Mouse (Mus musculus): ENCODE measurements at regions not wholly inside any gene's neighbourhood (a gene's known extent, or its start where the extent isn't known, plus 50 kb on each side); places are given as distances from the start of the nearest gene placed in this dataset.

DNA sequence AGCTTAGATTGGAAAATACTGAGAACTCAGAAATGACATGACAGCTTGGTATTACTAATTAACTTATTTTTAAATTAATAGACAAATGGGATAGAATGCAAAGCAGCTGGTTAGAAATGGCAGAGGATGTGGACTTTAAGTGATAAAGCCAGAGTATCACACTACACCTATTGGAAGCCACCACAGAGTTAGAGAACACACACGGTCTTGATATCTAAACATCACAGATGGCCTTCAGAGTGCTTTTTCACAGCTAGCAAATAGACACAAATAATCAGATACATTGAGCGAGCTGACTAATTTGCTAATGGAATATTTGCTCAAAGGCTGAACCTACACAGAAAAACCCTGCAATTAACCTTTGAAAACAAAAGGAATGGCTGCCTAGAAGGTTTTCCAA is 272.9 kb downstream of the Hdgfl1 start:
- Histone ChIP-seq H3K27ac (replicated peaks; ENCODE audit: low read depth, low read length) (no peak overlapping the region), H3K36me3 (replicated peaks; ENCODE audit: control insufficient read depth, insufficient read depth, low read depth, low read length) (no peaks in the 10 kb centered on the region), H3K4me1 (ENCODE audit: control insufficient read depth, insufficient read depth, low read length) (no peaks in the 10 kb centered on the region), H3K4me3 (ENCODE audit: low read depth, low read length) (no peak overlapping the region), H3K9ac (replicated peaks; ENCODE audit: low read length) (no peak overlapping the region), H3K4me2 (ENCODE audit: low read depth, low read length) (no peak overlapping the region), H3K9me3 (replicated peaks; ENCODE audit: control insufficient read depth, low read length) (no peaks in the 10 kb centered on the region), H3K27me3 (ENCODE audit: control insufficient read depth, insufficient read depth, low read length) (no peaks in the 10 kb centered on the region)
- ATAC-seq (replicated peaks; ENCODE audit: insufficient number of reproducible peaks, low FRiP score, low TSS enrichment, low read depth): no peak
- DNase-seq (ENCODE audit: low spot score): no peak
- WGBS: 68% methylated on average over 2 of the region's 2 CpGs

DNA sequence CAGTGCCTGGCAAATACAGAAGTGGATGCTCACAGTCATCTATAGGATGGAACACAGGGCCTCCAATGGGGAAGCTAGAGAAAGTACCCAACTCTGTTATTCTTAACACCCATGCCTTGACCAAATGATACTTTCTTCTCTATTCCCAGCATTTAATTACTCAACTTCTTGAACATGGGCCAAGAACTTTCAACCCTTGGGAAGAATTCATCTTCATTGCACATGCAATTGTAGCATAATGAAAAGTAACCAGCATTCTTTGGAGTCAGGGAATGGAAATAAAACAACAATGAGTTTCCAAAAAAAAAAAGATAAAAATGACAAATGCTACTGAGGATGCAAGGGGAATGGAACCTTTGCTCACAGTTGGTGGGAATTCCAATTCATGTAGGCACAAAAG is 274.1 kb downstream of the Hdgfl1 start:
- Histone ChIP-seq H3K4me3 (ENCODE audit: low read depth, low read length) (no peak overlapping the region), H3K9ac (replicated peaks; ENCODE audit: low read length) (no peak overlapping the region), H3K27ac (replicated peaks; ENCODE audit: low read depth, low read length) (no peak overlapping the region), H3K4me1 (ENCODE audit: control insufficient read depth, insufficient read depth, low read length) (no peaks in the 10 kb centered on the region), H3K4me2 (ENCODE audit: low read depth, low read length) (no peak overlapping the region), H3K27me3 (ENCODE audit: control insufficient read depth, insufficient read depth, low read length) (no peaks in the 10 kb centered on the region), H3K36me3 (replicated peaks; ENCODE audit: control insufficient read depth, insufficient read depth, low read depth, low read length) (no peaks in the 10 kb centered on the region), H3K9me3 (replicated peaks; ENCODE audit: control insufficient read depth, low read length) (no peaks in the 10 kb centered on the region)
- ATAC-seq (replicated peaks; ENCODE audit: insufficient number of reproducible peaks, low FRiP score, low TSS enrichment, low read depth) (no peak), DNase-seq (ENCODE audit: low spot score) (no peak)

DNA sequence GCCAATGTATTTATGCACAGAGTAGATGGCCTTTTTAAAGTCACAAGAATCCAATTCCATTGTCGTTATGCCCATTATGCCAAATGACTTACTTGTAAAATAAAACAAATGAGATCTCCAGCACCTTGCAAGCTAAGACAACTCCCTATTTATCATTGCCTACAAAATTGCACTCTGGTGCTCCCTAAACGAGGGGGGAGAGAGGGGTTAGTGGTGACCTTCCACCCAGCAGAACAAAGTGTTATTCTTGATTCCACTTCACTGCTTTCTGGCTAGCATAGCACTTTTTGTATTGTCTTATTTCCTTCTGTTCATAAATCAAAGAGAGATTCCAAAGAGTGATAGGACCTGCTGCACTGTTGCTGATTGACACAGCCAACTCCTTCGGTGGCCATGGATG is 300.6 kb downstream of the Hdgfl1 start:
- Histone ChIP-seq H3K4me2 (ENCODE audit: low read depth, low read length) (no peak overlapping the region), H3K4me3 (ENCODE audit: low read depth, low read length) (no peak overlapping the region), H3K9me3 (replicated peaks; ENCODE audit: control insufficient read depth, low read length) (no peaks in the 10 kb centered on the region), H3K9ac (replicated peaks; ENCODE audit: low read length) (no peak overlapping the region), H3K27ac (replicated peaks; ENCODE audit: low read depth, low read length) (no peak overlapping the region), H3K36me3 (replicated peaks; ENCODE audit: control insufficient read depth, insufficient read depth, low read depth, low read length) (no peaks in the 10 kb centered on the region), H3K27me3 (ENCODE audit: control insufficient read depth, insufficient read depth, low read length) (no peaks in the 10 kb centered on the region), H3K4me1 (ENCODE audit: control insufficient read depth, insufficient read depth, low read length) (no peaks in the 10 kb centered on the region)
- ATAC-seq (replicated peaks; ENCODE audit: insufficient number of reproducible peaks, low FRiP score, low TSS enrichment, low read depth) (no peak), DNase-seq (ENCODE audit: low spot score) (no peak)
- 60% methylated on average over 3 of the region's 3 CpGs for WGBS

GRCm38 (mm10) chr13:26467526-26467925 is 302.4 kb downstream of the Hdgfl1 start:
- Histone ChIP-seq H3K36me3 (replicated peaks; ENCODE audit: control insufficient read depth, insufficient read depth, low read depth, low read length) (no peaks in the 10 kb centered on the region), H3K4me1 (ENCODE audit: control insufficient read depth, insufficient read depth, low read length) (no peaks in the 10 kb centered on the region), H3K4me2 (ENCODE audit: low read depth, low read length) (no peak overlapping the region), H3K4me3 (ENCODE audit: low read depth, low read length) (no peak overlapping the region), H3K9ac (replicated peaks; ENCODE audit: low read length) (no peak overlapping the region), H3K27me3 (ENCODE audit: control insufficient read depth, insufficient read depth, low read length) (no peaks in the 10 kb centered on the region), H3K27ac (replicated peaks; ENCODE audit: low read depth, low read length) (no peak overlapping the region), H3K9me3 (replicated peaks; ENCODE audit: control insufficient read depth, low read length) (no peaks in the 10 kb centered on the region)
- no peak for ATAC-seq (replicated peaks; ENCODE audit: insufficient number of reproducible peaks, low FRiP score, low TSS enrichment, low read depth)
- no peak for DNase-seq (ENCODE audit: low spot score)

DNA sequence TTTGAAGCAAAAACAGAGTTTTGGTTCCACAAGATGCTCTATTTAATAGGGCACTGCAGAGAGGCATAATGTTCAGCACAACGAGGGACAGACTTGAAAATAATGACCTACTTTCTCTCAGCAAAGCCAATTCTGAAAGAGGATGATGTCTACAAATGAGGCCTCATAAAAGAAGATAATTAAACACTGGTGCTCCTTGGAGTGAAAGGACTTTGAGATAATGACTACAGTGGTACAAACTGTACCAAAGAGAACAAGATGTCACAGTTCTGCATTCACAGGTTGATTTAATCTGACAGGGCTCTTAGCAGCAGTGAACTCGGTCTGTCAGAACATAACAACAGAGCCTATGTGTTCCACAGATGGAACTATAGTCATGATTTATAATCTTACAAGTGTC is 305.4 kb downstream of the Hdgfl1 start:
- ATAC-seq (replicated peaks; ENCODE audit: insufficient number of reproducible peaks, low FRiP score, low TSS enrichment, low read depth) (no peak), DNase-seq (ENCODE audit: low spot score) (no peak)
- no peak overlapping the region for H3K9ac ChIP-seq (replicated peaks; ENCODE audit: low read length)
- no peaks in the 10 kb centered on the region for H3K36me3 ChIP-seq (replicated peaks; ENCODE audit: control insufficient read depth, insufficient read depth, low read depth, low read length)
- 53% methylated on average over 2 of the region's 2 CpGs for WGBS
- H3K4me1 ChIP-seq (ENCODE audit: control insufficient read depth, insufficient read depth, low read length): no peaks in the 10 kb centered on the region
- H3K27me3 ChIP-seq (ENCODE audit: control insufficient read depth, insufficient read depth, low read length): no peaks in the 10 kb centered on the region
- H3K9me3 ChIP-seq (replicated peaks; ENCODE audit: control insufficient read depth, low read length): no peaks in the 10 kb centered on the region
- no peak overlapping the region for H3K27ac ChIP-seq (replicated peaks; ENCODE audit: low read depth, low read length)
- no peak overlapping the region for H3K4me3 ChIP-seq (ENCODE audit: low read depth, low read length)
- H3K4me2 ChIP-seq (ENCODE audit: low read depth, low read length): no peak overlapping the region

- Histone ChIP-seq H3K4me3 (ENCODE audit: low read depth, low read length) (no peak overlapping the region), H3K4me1 (ENCODE audit: control insufficient read depth, insufficient read depth, low read length) (no peaks in the 10 kb centered on the region), H3K36me3 (replicated peaks; ENCODE audit: control insufficient read depth, insufficient read depth, low read depth, low read length) (no peaks in the 10 kb centered on the region), H3K27ac (replicated peaks; ENCODE audit: low read depth, low read length) (no peak overlapping the region), H3K9ac (replicated peaks; ENCODE audit: low read length) (no peak overlapping the region), H3K4me2 (ENCODE audit: low read depth, low read length) (no peak overlapping the region), H3K9me3 (replicated peaks; ENCODE audit: control insufficient read depth, low read length) (no peaks in the 10 kb centered on the region), H3K27me3 (ENCODE audit: control insufficient read depth, insufficient read depth, low read length) (no peaks in the 10 kb centered on the region)
- ATAC-seq (replicated peaks; ENCODE audit: insufficient number of reproducible peaks, low FRiP score, low TSS enrichment, low read depth): no peak
- DNase-seq (ENCODE audit: low spot score): no peak
Observed at GRCm38 (mm10) chr13:26464096-26464495, 305.9 kb downstream of the Hdgfl1 start.

GRCm38 (mm10) chr13:26457487-26458253 is 312.3 kb downstream of the Hdgfl1 start:
- ATAC-seq (replicated peaks; ENCODE audit: insufficient number of reproducible peaks, low FRiP score, low TSS enrichment, low read depth): no peak
- WGBS: 68% methylated on average over 4 of the region's 4 CpGs
- DNase-seq (ENCODE audit: low spot score): no peak

DNA sequence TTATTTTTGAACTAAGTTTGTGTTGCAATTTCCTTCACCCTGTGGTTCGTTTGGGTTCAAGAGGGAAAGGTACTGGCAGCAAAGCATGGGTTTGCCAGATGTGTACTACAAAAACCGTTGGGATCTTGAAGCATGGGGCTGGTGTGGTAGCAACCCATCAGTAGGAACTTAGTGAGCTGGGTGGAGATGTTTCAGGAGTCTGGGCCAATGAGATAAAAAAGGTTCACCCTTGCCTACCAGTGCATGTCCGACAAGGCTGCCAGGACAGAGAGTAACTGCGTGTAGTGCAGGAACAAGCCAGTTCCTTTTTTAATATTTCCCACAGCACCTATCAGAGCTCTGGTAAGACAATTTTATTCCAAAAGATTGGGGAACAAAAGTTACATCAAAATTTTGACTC is 343.3 kb downstream of the Hdgfl1 start:
- 76% methylated on average over 4 of the region's 4 CpGs for WGBS
- Histone ChIP-seq H3K9me3 (replicated peaks; ENCODE audit: control insufficient read depth, low read length) (no peaks in the 10 kb centered on the region), H3K36me3 (replicated peaks; ENCODE audit: control insufficient read depth, insufficient read depth, low read depth, low read length) (no peaks in the 10 kb centered on the region), H3K4me3 (ENCODE audit: low read depth, low read length) (no peak overlapping the region), H3K9ac (replicated peaks; ENCODE audit: low read length) (no peak overlapping the region), H3K27ac (replicated peaks; ENCODE audit: low read depth, low read length) (no peak overlapping the region), H3K4me1 (ENCODE audit: control insufficient read depth, insufficient read depth, low read length) (no peaks in the 10 kb centered on the region), H3K27me3 (ENCODE audit: control insufficient read depth, insufficient read depth, low read length) (no peaks in the 10 kb centered on the region), H3K4me2 (ENCODE audit: low read depth, low read length) (no peak overlapping the region)
- ATAC-seq (replicated peaks; ENCODE audit: insufficient number of reproducible peaks, low FRiP score, low TSS enrichment, low read depth) (no peak), DNase-seq (ENCODE audit: low spot score) (no peak)

More at GRCm38 (mm10) chr13:26457487-26458253, 312.3 kb downstream of the Hdgfl1 start:
- Histone ChIP-seq H3K4me2 (ENCODE audit: low read depth, low read length) (no peak overlapping the region), H3K27ac (replicated peaks; ENCODE audit: low read depth, low read length) (no peak overlapping the region), H3K36me3 (replicated peaks; ENCODE audit: control insufficient read depth, insufficient read depth, low read depth, low read length) (no peaks in the 10 kb centered on the region), H3K4me3 (ENCODE audit: low read depth, low read length) (no peak overlapping the region), H3K27me3 (ENCODE audit: control insufficient read depth, insufficient read depth, low read length) (no peaks in the 10 kb centered on the region), H3K4me1 (ENCODE audit: control insufficient read depth, insufficient read depth, low read length) (no peaks in the 10 kb centered on the region), H3K9me3 (replicated peaks; ENCODE audit: control insufficient read depth, low read length) (no peaks in the 10 kb centered on the region), H3K9ac (replicated peaks; ENCODE audit: low read length) (no peak overlapping the region)

All from embryonic facial prominence, embryonic 11.5 days (tissue).